Mouse (Mus musculus): Measurements from ENCODE around the gene Dazap1. TPM values are rescaled to one million over a fixed set of nuclear protein-coding genes. Genes with fewer than 3 reads are reported as not detected.

The Dazap1 gene
- total and polyA plus RNA-seq, 3 experiments: 159 to 236 TPM; not detected in 1

DNA sequence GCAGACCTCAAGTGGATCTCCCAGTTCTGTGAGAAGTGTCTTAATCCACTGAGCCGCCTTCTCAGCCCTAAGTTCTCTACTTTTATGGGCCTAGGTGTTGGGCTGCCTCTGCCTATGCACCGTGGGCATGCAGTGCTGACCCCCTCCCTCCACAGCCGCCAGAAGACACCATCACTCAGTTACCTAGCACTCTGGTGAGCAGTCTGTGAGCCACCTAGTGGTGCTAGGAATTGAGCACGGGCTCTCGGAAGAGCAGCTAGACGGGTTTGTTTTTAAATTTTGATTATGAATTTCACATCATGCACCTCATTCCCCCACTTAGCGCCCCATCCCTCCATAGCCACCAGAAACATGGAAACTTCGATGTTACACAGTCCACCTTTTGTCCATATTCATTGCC, 27.4 kb downstream of the Dazap1 start:
- Histone ChIP-seq H3K4me3 (ENCODE audit: control insufficient read depth in 1 of 2, insufficient read depth in 1 of 2, low read depth in 2 of 2, low read length in 2 of 2) (no peak overlapping the region), H3K36me3 (ENCODE audit: control insufficient read depth in 1 of 2, insufficient read depth in 2 of 2, low read length in 2 of 2) (peaks cover 2 to 16% of the 10 kb centered on the region in 2 experiments; a peak in 2 of 4 replicates), H3K27me3 (ENCODE audit: control insufficient read depth in 1 of 2, insufficient read depth in 2 of 2, low read length in 2 of 2) (no peaks in the 10 kb centered on the region), H3K4me1 (ENCODE audit: control insufficient read depth in 1 of 2, insufficient read depth in 2 of 2, low read length in 2 of 2) (peaks cover 0 to 4% of the 10 kb centered on the region in 2 experiments; a peak in 1 of 4 replicates), H3K27ac (ENCODE audit: control insufficient read depth, low read depth, low read length) (no peak overlapping the region), H3K9ac (ENCODE audit: control insufficient read depth, low read depth, low read length, poor library complexity, severe bottlenecking) (no peak overlapping the region), H3K9me3 (replicated peaks; ENCODE audit: insufficient read depth, low read length) (no peaks in the 10 kb centered on the region), H3K79me2 (ENCODE audit: control insufficient read depth, insufficient read depth, low read length, poor library complexity) (peaks cover 14% of the 10 kb centered on the region)
- peak; percentile 42 for DNase-seq (ENCODE audit: low read depth, low spot score)
- TF ChIP-seq MXI1 (IDR thresholded peaks at IDR 0.05; ENCODE audit: low read depth, low read length) (no peak), CTCF (IDR thresholded peaks at IDR 0.05 in 2 of 3, conservative IDR thresholded peaks at IDR 0.05 in 1 of 3; ENCODE audit: control insufficient read depth in 1 of 3, insufficient read depth in 1 of 3, low read depth in 2 of 3, low read length in 3 of 3, poor library complexity in 1 of 3, severe bottlenecking in 1 of 3) (peak in 2 of 3 experiments; percentile 38 to 42; a peak in 4 of 6 replicates), MAX (IDR thresholded peaks at IDR 0.05; ENCODE audit: low read length) (no peak), MAFK (IDR thresholded peaks at IDR 0.05; ENCODE audit: borderline replicate concordance, low read depth, low read length) (no peak), POLR2AphosphoS2 (IDR thresholded peaks at IDR 0.05; ENCODE audit: low read length) (no peak), SMC3 (IDR thresholded peaks at IDR 0.05; ENCODE audit: low read depth, low read length) (peak; percentile 28; the same call in 1 of the 2 replicates), MAZ (IDR thresholded peaks at IDR 0.05; ENCODE audit: low read depth, low read length) (no peak), ZNF384 (IDR thresholded peaks at IDR 0.05; ENCODE audit: low read depth, low read length) (no peak), RCOR1 (IDR thresholded peaks at IDR 0.05; ENCODE audit: low read depth, low read length) (no peak), POLR2A (IDR thresholded peaks at IDR 0.05; ENCODE audit: control insufficient read depth in 1 of 2, insufficient read depth in 1 of 2, low read depth in 1 of 2, low read length in 2 of 2, poor library complexity in 1 of 2) (peak in 1 of 2 experiments; percentile 30; a peak in 1 of 4 replicates)

DNA sequence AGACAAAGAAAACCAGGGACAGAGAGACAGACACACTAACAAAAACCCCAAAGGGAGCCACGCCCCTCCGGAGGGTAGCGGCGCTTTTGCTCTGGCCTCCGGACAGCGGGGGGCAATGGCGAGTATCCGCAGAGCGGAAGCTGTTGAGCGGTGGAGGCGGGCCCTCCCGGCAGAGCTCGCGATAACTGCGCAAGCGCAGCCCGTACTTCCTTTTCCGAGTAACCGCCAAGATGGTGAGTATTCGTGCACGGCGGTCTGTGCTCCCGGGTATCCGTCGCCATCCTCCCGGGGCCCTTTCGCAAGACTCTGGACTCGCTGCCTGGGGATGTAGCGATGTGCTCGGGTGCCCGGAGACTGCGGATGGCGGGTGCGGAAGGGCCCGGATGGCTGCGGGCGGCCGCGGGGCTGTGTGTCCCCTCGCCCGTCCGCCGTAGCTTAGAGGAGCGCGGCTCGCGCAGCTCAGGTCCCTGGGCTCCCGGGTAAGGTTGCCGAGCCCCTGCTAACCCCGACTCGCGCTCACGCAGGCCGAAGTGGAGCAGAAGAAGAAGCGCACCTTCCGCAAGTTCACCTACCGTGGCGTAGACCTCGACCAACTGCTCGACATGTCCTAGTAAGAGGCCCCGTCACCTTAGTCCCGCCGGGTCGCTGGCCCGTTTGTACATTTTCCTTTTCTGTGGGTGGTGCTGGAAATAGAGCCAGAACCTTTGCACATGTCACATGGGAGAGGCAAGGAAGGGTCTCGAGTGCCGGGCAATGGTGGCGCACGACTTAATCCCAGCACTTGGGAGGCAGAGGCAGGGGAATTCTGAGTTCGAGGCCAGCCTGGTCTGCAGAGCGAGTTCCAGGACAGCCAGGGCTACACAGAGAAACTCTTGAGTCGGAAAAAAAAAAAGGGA, 31.2 kb downstream of the Dazap1 start, which contains the start of gene Rps15:
Gene Rps15, plus strand, starts transcription at position 203 of the 896 bp plus-strand sequence.
- Histone ChIP-seq H3K4me3 (ENCODE audit: control insufficient read depth in 1 of 2, insufficient read depth in 1 of 2, low read depth in 2 of 2, low read length in 2 of 2) (peak within 1 kb of the TSS; percentile 75 to 95), H3K27me3 (ENCODE audit: control insufficient read depth in 1 of 2, insufficient read depth in 2 of 2, low read length in 2 of 2) (no peaks in the 10 kb centered on the region), H3K27ac (ENCODE audit: control insufficient read depth, low read depth, low read length) (peak within 1 kb of the TSS; percentile 88), H3K9me3 (replicated peaks; ENCODE audit: insufficient read depth, low read length) (no peaks in the 10 kb centered on the region), H3K4me1 (ENCODE audit: control insufficient read depth in 1 of 2, insufficient read depth in 2 of 2, low read length in 2 of 2) (peaks cover 0 to 22% of the 10 kb centered on the region in 2 experiments; a peak in 2 of 4 replicates), H3K9ac (ENCODE audit: control insufficient read depth, low read depth, low read length, poor library complexity, severe bottlenecking) (peak within 1 kb of the TSS; percentile 98), H3K79me2 (ENCODE audit: control insufficient read depth, insufficient read depth, low read length, poor library complexity) (peaks cover 19% of the 10 kb centered on the region), H3K36me3 (ENCODE audit: control insufficient read depth in 1 of 2, insufficient read depth in 2 of 2, low read length in 2 of 2) (peaks cover 8 to 9% of the 10 kb centered on the region in 2 experiments; a peak in 3 of 4 replicates)
- DNase-seq (ENCODE audit: low read depth, low spot score): peak; percentile 97
- peak; percentile 94 for TF ChIP-seq HCFC1 (IDR thresholded peaks at IDR 0.05; ENCODE audit: low read depth, low read length)
- TF ChIP-seq TBP (IDR thresholded peaks at IDR 0.05; ENCODE audit: low read depth, low read length): peak; percentile 97
- peak; percentile 51 for TF ChIP-seq MXI1 (IDR thresholded peaks at IDR 0.05; ENCODE audit: low read depth, low read length)
- no peak for TF ChIP-seq RCOR1 (IDR thresholded peaks at IDR 0.05; ENCODE audit: low read depth, low read length)
- peak; percentile 84 for TF ChIP-seq MAX (IDR thresholded peaks at IDR 0.05; ENCODE audit: low read length)
- TF ChIP-seq MEF2A (IDR thresholded peaks at IDR 0.05; ENCODE audit: extremely low read depth, insufficient replicate concordance, low read depth, low read length, poor library complexity, severe bottlenecking): no peak
- peak; percentile 86 for TF ChIP-seq MYB (IDR thresholded peaks at IDR 0.05; ENCODE audit: low read depth, low read length)
- TF ChIP-seq BHLHE40 (IDR thresholded peaks at IDR 0.05; ENCODE audit: borderline replicate concordance, low read depth, low read length): no peak
- peak; percentile 94 to 98 for TF ChIP-seq POLR2A (IDR thresholded peaks at IDR 0.05; ENCODE audit: control insufficient read depth in 1 of 2, insufficient read depth in 1 of 2, low read depth in 1 of 2, low read length in 2 of 2, poor library complexity in 1 of 2)
- no peak for TF ChIP-seq TAL1 (IDR thresholded peaks at IDR 0.05; ENCODE audit: low read length)
- TF ChIP-seq USF1 (IDR thresholded peaks at IDR 0.05; ENCODE audit: low read depth, low read length): no peak
- TF ChIP-seq CTCF (IDR thresholded peaks at IDR 0.05 in 2 of 3, conservative IDR thresholded peaks at IDR 0.05 in 1 of 3; ENCODE audit: control insufficient read depth in 1 of 3, insufficient read depth in 1 of 3, low read depth in 2 of 3, low read length in 3 of 3, poor library complexity in 1 of 3, severe bottlenecking in 1 of 3): peak; percentile 21 to 88 (median 85); a peak in 5 of 6 replicates
- TF ChIP-seq POLR2AphosphoS5 (IDR thresholded peaks at IDR 0.05; ENCODE audit: borderline replicate concordance, low read depth, low read length): no peak
- no peak; a peak in 1 of 4 replicates for TF ChIP-seq EP300 (IDR thresholded peaks at IDR 0.05; ENCODE audit: low read depth in 1 of 2, low read length in 2 of 2)
- peak; percentile 86 for TF ChIP-seq KAT2A (conservative IDR thresholded peaks at IDR 0.05; ENCODE audit: low read depth, low read length)
- no peak for TF ChIP-seq RAD21 (IDR thresholded peaks at IDR 0.05; ENCODE audit: low read depth, low read length)
- no peak for TF ChIP-seq MAFK (IDR thresholded peaks at IDR 0.05; ENCODE audit: borderline replicate concordance, low read depth, low read length)
- TF ChIP-seq NELFE (IDR thresholded peaks at IDR 0.05; ENCODE audit: low read depth, low read length): peak; percentile 99
- no peak for TF ChIP-seq ZNF384 (IDR thresholded peaks at IDR 0.05; ENCODE audit: low read depth, low read length)
- peak; percentile 80 for TF ChIP-seq SIN3A (IDR thresholded peaks at IDR 0.05; ENCODE audit: low read length)
- TF ChIP-seq JUND (IDR thresholded peaks at IDR 0.05; ENCODE audit: low read depth, low read length): no peak
- no peak for TF ChIP-seq ETS1 (IDR thresholded peaks at IDR 0.05; ENCODE audit: low read depth, low read length)
- peak; percentile 92 for TF ChIP-seq ELF1 (IDR thresholded peaks at IDR 0.05; ENCODE audit: low read depth, low read length)
- TF ChIP-seq ZMIZ1 (IDR thresholded peaks at IDR 0.05; ENCODE audit: low read depth, low read length): peak; percentile 93

All from MEL (cell line).